Mouse (Mus musculus) urinary bladder, postnatal 25 days (tissue): ENCODE measurements around the gene Afmid.

Source experiments
- DNase-seq: peaks from one replicate; pipeline ENCODE4 v3.0.0; 2022; ENCODE audit warnings: low spot score

The Afmid gene

GRCm38 (mm10) chr11:117879676-117880075, 54.0 kb downstream of the Afmid start:
- no peak for DNase-seq

GRCm38 (mm10) chr11:117880336-117880976, 54.7 kb downstream of the Afmid start:
- DNase-seq, result no peak

- no peak for DNase-seq
Measured at GRCm38 (mm10) chr11:117880977-117881358, 55.2 kb downstream of the Afmid start.

GRCm38 (mm10) chr11:117881787-117882186, 56.1 kb downstream of the Afmid start:
- DNase-seq, result no peak

- DNase-seq, result no peak
Measured at GRCm38 (mm10) chr11:117882208-117882607, 56.5 kb downstream of the Afmid start.

GRCm38 (mm10) chr11:117886000-117886399, 60.3 kb downstream of the Afmid start:
- DNase-seq, result no peak

- no peak for DNase-seq
Measured at GRCm38 (mm10) chr11:117888168-117888852, 62.6 kb downstream of the Afmid start.

- DNase-seq, result no peak
Measured at GRCm38 (mm10) chr11:117888853-117889822, 63.4 kb downstream of the Afmid start.
